11 mouse cellular contexts compared by ENCODE assay signal in genomic region chr11:4235665-4236545, GRCm38 (mm10). TPM values are rescaled to one million over a fixed set of nuclear protein-coding genes. Genes with fewer than 3 reads are reported as not detected.
DNase-seq lines count a peak whose midpoint lies in the region; ATAC-seq and TF ChIP-seq lines count a peak whose summit lies in the region.
"Had no signal": no experiment of that assay in that cellular context is flagged by ENCODE, and none has a peak within 500 bp of the region (broad histone marks: within the 10 kb centered on the region; RNA-seq: fewer than 3 reads in every experiment).

Gene Osm, plus strand, starts transcription at chr11:4236420.

- H3K36me3 ChIP-seq in ES-Bruce4 (ENCODE audit: control insufficient read depth, insufficient read depth, low read length, poor library complexity, severe bottlenecking): no peaks in the 10 kb centered on the region
- no peaks in the 10 kb centered on the region for H3K36me3 ChIP-seq in forebrain, embryonic 15.5 days
- H3K36me3 ChIP-seq: limb, embryonic 13.5 days had no signal

- H3K9ac ChIP-seq in ES-Bruce4 (ENCODE audit: low read depth, poor library complexity, severe bottlenecking): no peak within 1 kb of the TSS
- no peak within 1 kb of the TSS for H3K9ac ChIP-seq in forebrain, embryonic 15.5 days (replicated peaks)
- H3K9ac ChIP-seq: limb, embryonic 13.5 days had no signal

- ATAC-seq in hematopoietic stem cell, adult 5-6 weeks (replicated peaks in 1 of 2; ENCODE audit: insufficient read depth in 1 of 2, low FRiP score in 2 of 2, low TSS enrichment in 1 of 2, low read depth in 1 of 2, poor library complexity in 2 of 2, severe bottlenecking in 2 of 2): no peak; a peak in 1 of 4 replicates
- no peak for ATAC-seq in forebrain, embryonic 15.5 days (replicated peaks)

- peaks cover 7% of the 10 kb centered on the region for H3K4me1 ChIP-seq in ES-Bruce4 (ENCODE audit: control insufficient read depth, insufficient read depth, low read length)
- H3K4me1 ChIP-seq in forebrain, embryonic 15.5 days: no peaks in the 10 kb centered on the region
- H3K4me1 ChIP-seq: limb, embryonic 13.5 days had no signal

- 71% methylated on average over 16 of the region's 16 CpGs for WGBS in forebrain, embryonic 15.5 days

- no peak for TF ChIP-seq CTCF in ES-Bruce4 (IDR thresholded peaks at IDR 0.05; ENCODE audit: low read depth, low read length)

- peak within 1 kb of the TSS; percentile 5; the same call in 1 of the 2 replicates for H3K4me3 ChIP-seq in ES-Bruce4 (ENCODE audit: low read depth, low read length)
- H3K4me3 ChIP-seq in forebrain, embryonic 15.5 days: no peak within 1 kb of the TSS
- H3K4me3 ChIP-seq: limb, embryonic 13.5 days had no signal

- H3K9me3 ChIP-seq in ES-Bruce4 (replicated peaks; ENCODE audit: control insufficient read depth, insufficient read depth, low read length, poor library complexity, severe bottlenecking): no peaks in the 10 kb centered on the region
- H3K9me3 ChIP-seq in forebrain, embryonic 15.5 days: no peaks in the 10 kb centered on the region
- H3K9me3 ChIP-seq: limb, embryonic 13.5 days had no signal

- no peak within 1 kb of the TSS for H3K27ac ChIP-seq in ES-Bruce4 (ENCODE audit: insufficient read depth, low read length)
- no peak within 1 kb of the TSS for H3K27ac ChIP-seq in forebrain, embryonic 15.5 days (replicated peaks)
- H3K27ac ChIP-seq: limb, embryonic 13.5 days had no signal

- no peak for TF ChIP-seq POLR2A in ES-Bruce4 (IDR thresholded peaks at IDR 0.05; ENCODE audit: insufficient read depth, low read length)

- H3K4me2 ChIP-seq in forebrain, embryonic 15.5 days (replicated peaks): no peak within 1 kb of the TSS
- H3K4me2 ChIP-seq: limb, embryonic 13.5 days had no signal

- H3K27me3 ChIP-seq in ES-Bruce4 (ENCODE audit: control insufficient read depth, insufficient read depth, low read length, poor library complexity, severe bottlenecking): no peaks in the 10 kb centered on the region
- H3K27me3 ChIP-seq in forebrain, embryonic 15.5 days: no peaks in the 10 kb centered on the region
- H3K27me3 ChIP-seq: limb, embryonic 13.5 days had no signal

- DNase-seq in B cell, adult 2 months: peak; percentile 61
- peak; percentile 56 to 67 for DNase-seq in natural killer cell, adult 2 months (ENCODE audit: low spot score in 2 of 2)
- DNase-seq in cerebellum, adult 11 months: no peak
- no peak for DNase-seq in left cerebral cortex, adult 8-10 months (ENCODE audit: low spot score in 2 of 2)

- no peak for TF ChIP-seq EP300 in ES-Bruce4 (IDR thresholded peaks at IDR 0.05; ENCODE audit: insufficient read depth, low read depth, low read length)

RNA-seq across cellular contexts. Expression of gene Osm, which starts in this region (rescaled TPM):
- polyA plus RNA-seq in ES-Bruce4 (2011; ENCODE audit: insufficient read depth, insufficient read length, low read depth, missing spikeins): 0.52 and 0.88 TPM in 2 replicates
- total RNA-seq in hematopoietic stem cell, adult 5-6 weeks (2017): 20.2 and 22.8 TPM in 2 replicates
- under 1 TPM in 2 of 4 experiments, not detected in 2; 0.53 to 0.55 TPM for total RNA-seq in left cerebral cortex, adult 8-10 months (2022)
- polyA plus RNA-seq in forebrain, embryonic 15.5 days (2015; fragmentation: Nextera tagmentation; extraction: Ambion mirVana): not detected in 2 replicates
- polyA plus RNA-seq: embryonic facial prominence, embryonic 11.5 days; kidney, embryonic 16.5 days; neural tube, embryonic 11.5 days had no signal

Comparison
In these comparisons a context has a peak if more than half of its experiments do, and no peak if none do; other contexts are left out.
1. RNA of gene Osm (total RNA-seq): 20.2 to 22.8 TPM in hematopoietic stem cell, adult 5-6 weeks; 0.53 to 0.55 TPM in left cerebral cortex, adult 8-10 months; every median in the first group is over 10 times any median in the second.
2. DNase-seq: peak in B cell, adult 2 months (2 of 2) and natural killer cell, adult 2 months (2 of 2); none in cerebellum, adult 11 months (single experiment) and left cerebral cortex, adult 8-10 months (0 of 2).